Mouse (Mus musculus): ENCODE results near the gene Aqp11.

Aqp11 gene

GRCm38 (mm10) chr7:97747787-97748497 is 9.9 kb upstream of the Aqp11 start:
- in situ Hi-C loops (cut with MseI, MboI): loop anchor here (5.0 to 10.0 kb wide), 3 partner anchors 97 to 227 kb away; no protein-coding TSS in a partner anchor

- in situ Hi-C loops (cut with MseI, MboI): loop anchor here (5.0 to 10.0 kb wide), 3 partner anchors 98 to 228 kb away; no protein-coding TSS in a partner anchor
Observed at GRCm38 (mm10) chr7:97747176-97747707, 9.2 kb upstream of the Aqp11 start.

- in situ Hi-C loops (cut with MseI, MboI): loop anchor here (5.0 to 10.0 kb wide), 3 partner anchors 100 to 230 kb away; no protein-coding TSS in a partner anchor
Observed at GRCm38 (mm10) chr7:97745299-97745698, 7.2 kb upstream of the Aqp11 start.

- in situ Hi-C loops (cut with MseI, MboI): loop anchor here (10.0 kb wide), 2 partner anchors 103 to 233 kb away; no protein-coding TSS in a partner anchor
Observed at GRCm38 (mm10) chr7:97741756-97742291, 3.7 kb upstream of the Aqp11 start.

- in situ Hi-C loops (cut with MseI, MboI): loop anchor here (10.0 kb wide), 2 partner anchors 104 to 234 kb away; no protein-coding TSS in a partner anchor
Observed at GRCm38 (mm10) chr7:97740948-97741347, 2.9 kb upstream of the Aqp11 start.

- in situ Hi-C loops (cut with MseI, MboI): no loop called here
Observed at GRCm38 (mm10) chr7:97737256-97737637, 842 bp downstream of the Aqp11 start.

- in situ Hi-C loops (cut with MseI, MboI): no loop called here
Observed at GRCm38 (mm10) chr7:97735886-97736420, 2.1 kb downstream of the Aqp11 start.

- in situ Hi-C loops (cut with MseI, MboI): no loop called here
Observed at GRCm38 (mm10) chr7:97735021-97735420, 3.1 kb downstream of the Aqp11 start.

GRCm38 (mm10) chr7:97733606-97734005 is 4.5 kb downstream of the Aqp11 start:
- in situ Hi-C loops (cut with MseI, MboI): no loop called here

- in situ Hi-C loops (cut with MseI, MboI): no loop called here
Observed at GRCm38 (mm10) chr7:97730427-97730826, 7.7 kb downstream of the Aqp11 start.

- in situ Hi-C loops (cut with MseI, MboI): no loop called here
Observed at GRCm38 (mm10) chr7:97728666-97729614, 9.1 kb downstream of the Aqp11 start.

GRCm38 (mm10) chr7:97726778-97727177 is 11.3 kb downstream of the Aqp11 start:
- in situ Hi-C loops (cut with MseI, MboI): no loop called here

- in situ Hi-C loops (cut with MseI, MboI): no loop called here
Observed at GRCm38 (mm10) chr7:97726080-97726479, 12.0 kb downstream of the Aqp11 start.

GRCm38 (mm10) chr7:97725401-97725800 is 12.7 kb downstream of the Aqp11 start:
- in situ Hi-C loops (cut with MseI, MboI): no loop called here

- in situ Hi-C loops (cut with MseI, MboI): no loop called here
Observed at GRCm38 (mm10) chr7:97723646-97724538, 14.2 kb downstream of the Aqp11 start.

GRCm38 (mm10) chr7:97722278-97722918 is 15.7 kb downstream of the Aqp11 start:
- in situ Hi-C loops (cut with MseI, MboI): no loop called here

GRCm38 (mm10) chr7:97720109-97720508 is 18.0 kb downstream of the Aqp11 start:
- in situ Hi-C loops (cut with MseI, MboI): no loop called here

- in situ Hi-C loops (cut with MseI, MboI): no loop called here
Observed at GRCm38 (mm10) chr7:97719078-97719477, 19.0 kb downstream of the Aqp11 start.

- in situ Hi-C loops (cut with MseI, MboI): no loop called here
Observed at GRCm38 (mm10) chr7:97717326-97717725, 20.8 kb downstream of the Aqp11 start.

GRCm38 (mm10) chr7:97714651-97715050 is 23.4 kb downstream of the Aqp11 start:
- in situ Hi-C loops (cut with MseI, MboI): no loop called here

Data from mouse trophoblast stem cell (cell line).